Mouse (Mus musculus) testis, adult 2 months (tissue): ENCODE results near the gene Arid3c.
"Not testable (repeated sequence)": the region's sequence is repeated elsewhere in the genome, so short reads cannot be mapped to it uniquely, and the experiment has no call there.

Experiments used
- CTCF ChIP-seq: fragments of 200-500 bp; IDR thresholded peaks from 2 replicates; pipeline ENCODE4 v1.5.1; 2012; ENCODE audit warnings: low read depth, mild to moderate bottlenecking, inconsistent platforms, low read length, moderate library complexity; ENCODE audit not compliant: control insufficient read depth, insufficient read depth, insufficient replicate concordance
- POLR2A ChIP-seq: fragments of 200-500 bp; IDR thresholded peaks from 2 replicates; pipeline ENCODE4 v1.6.1; 2012; ENCODE audit warnings: low read depth, mild to moderate bottlenecking, inconsistent platforms, low read length, moderate library complexity; ENCODE audit not compliant: control insufficient read depth

DNA sequence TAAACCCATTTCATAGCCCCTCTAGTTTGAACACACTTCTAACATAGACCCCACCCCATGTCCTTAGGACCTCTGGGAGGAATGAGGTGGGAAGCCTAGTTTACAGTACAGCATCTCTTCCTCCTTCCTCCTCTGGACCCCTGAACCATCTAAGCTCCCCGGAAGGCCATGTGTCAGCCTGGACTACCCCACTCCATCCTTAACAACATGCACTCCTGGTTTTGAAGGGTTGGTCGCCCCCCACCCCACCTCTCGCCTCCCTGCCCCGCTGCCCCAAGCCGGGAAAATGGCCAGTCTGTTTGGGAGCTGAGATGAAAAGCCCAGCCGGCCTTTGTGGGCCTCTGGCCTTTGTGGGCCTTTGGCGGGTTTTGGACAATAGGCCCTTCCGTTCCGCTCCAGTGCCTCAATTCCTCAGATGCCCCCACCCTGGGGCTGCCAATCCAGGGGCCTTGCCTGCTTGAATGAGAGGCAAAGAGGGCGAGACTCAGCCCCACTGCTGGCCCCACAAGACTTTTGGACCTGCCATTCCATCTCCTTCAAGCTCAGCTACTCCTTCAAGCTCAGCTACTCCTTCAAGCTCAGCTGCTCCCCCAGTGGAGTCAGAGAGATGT, 45.0 kb downstream of the Arid3c start:
- not testable (repeated sequence) for TF ChIP-seq CTCF, POLR2A
